Mouse (Mus musculus) intestine, postnatal 0 days (tissue): ENCODE data around the gene Cacna1a. TPM values are rescaled to one million over a fixed set of nuclear protein-coding genes. Genes with fewer than 3 reads are reported as not detected.
A peak's percentile ranks its signal among the peaks of the same experiment; 100 is the strongest.

Experiments
- ATAC-seq: fragments of 200-750 bp; cut with Nextera tagmentation; 2 replicates; pipeline ENCODE4 v1.8.0; 2017; ENCODE audit warnings: mild to moderate bottlenecking, moderate TSS enrichment, moderate library complexity
- H3K27ac ChIP-seq: fragments of 300-500 bp; sonication (generic); 2 replicates; pipeline ENCODE4 v1.5.1; 2014; ENCODE audit warnings: mild to moderate bottlenecking, low read depth, low read length, moderate library complexity
- H3K27me3 ChIP-seq: fragments of 300-500 bp; sonication (generic); replicated peaks from 2 replicates; pipeline ENCODE4 v1.6.1; 2014; ENCODE audit warnings: low read length, mixed read lengths; ENCODE audit not compliant: control insufficient read depth, insufficient read depth
- H3K36me3 ChIP-seq: fragments of 300-500 bp; sonication (generic); 2 replicates; pipeline ENCODE4 v1.6.1; 2014; ENCODE audit warnings: mild to moderate bottlenecking, moderate library complexity; ENCODE audit not compliant: control insufficient read depth, insufficient read depth
- H3K4me1 ChIP-seq: fragments of 300-500 bp; sonication (generic); replicated peaks from 2 replicates; pipeline ENCODE4 v1.6.1; 2014; ENCODE audit warnings: antibody characterized with exemption, low read length, mixed read lengths; ENCODE audit not compliant: control insufficient read depth, insufficient read depth
- H3K4me2 ChIP-seq: fragments of 300-500 bp; sonication (generic); replicated peaks from 2 replicates; pipeline ENCODE4 v1.6.1; 2014; ENCODE audit warnings: low read depth, mild to moderate bottlenecking, moderate library complexity
- H3K4me3 ChIP-seq: fragments of 300-500 bp; sonication (generic); 2 replicates; pipeline ENCODE4 v1.5.1; 2014; ENCODE audit warnings: low read depth, low read length
- H3K9ac ChIP-seq: fragments of 300-500 bp; sonication (generic); 2 replicates; pipeline ENCODE4 v1.6.1; 2014; ENCODE audit warnings: mild to moderate bottlenecking, low read depth, low read length
- H3K9me3 ChIP-seq: fragments of 300-500 bp; sonication (generic); 2 replicates; pipeline ENCODE4 v1.6.1; 2016; ENCODE audit warnings: mixed run types; ENCODE audit not compliant: control insufficient read depth
- CTCF ChIP-seq: sonication (generic); IDR thresholded peaks from 2 replicates; pipeline ENCODE4 v1.5.1; 2016; ENCODE audit warnings: low read depth, mild to moderate bottlenecking, control low read depth, antibody characterized with exemption, moderate library complexity
- WGBS: fragments of 180-500 bp; shearing (Covaris S2); extraction: QIAGEN DNeasy Blood & Tissue Kit; methylation state at CpG from one replicate; pipeline ENCODE4 v1.1.7; 2014; 5-methylcytosine and 5-hydroxymethylcytosine counted together
- polyA plus RNA-seq: library from polyadenylated mRNA; unstranded; fragments of >200 nt; fragmentation: Nextera tagmentation; extraction: Ambion mirVana; gene quantifications from 2 replicates; pipeline ENCODE4 v1.2.1, GENCODE M21; 2015

Cacna1a gene
- polyA plus RNA-seq, 1 experiment from 2014 or later: 2.4 TPM

GRCm38 (mm10) chr8:84662581-84663065 is 274.4 kb downstream of the Cacna1a start, which contains the start of gene Ier2:
Gene Ier2 (minus strand): TSS chr8:84662852.
- H3K4me1 ChIP-seq: no peaks in the 10 kb centered on the region; the same call in 1 of the 2 replicates
- no peaks in the 10 kb centered on the region for H3K27me3 ChIP-seq
- peak within 1 kb of the TSS; percentile 99 for H3K27ac ChIP-seq
- H3K9me3 ChIP-seq: no peaks in the 10 kb centered on the region
- under 1% methylated on average over 27 of the region's 27 CpGs for WGBS
- H3K36me3 ChIP-seq: no peaks in the 10 kb centered on the region
- H3K4me2 ChIP-seq: peak within 1 kb of the TSS; percentile 84
- peak within 1 kb of the TSS; percentile 84 for H3K4me3 ChIP-seq
- H3K9ac ChIP-seq: peak within 1 kb of the TSS; percentile 99
- peak; percentile 53 for ATAC-seq
- TF ChIP-seq CTCF: peak; percentile 18; the same call in 1 of the 2 replicates

- Histone ChIP-seq H3K4me1 (peaks cover 2% of the 10 kb centered on the region; the same call in 1 of the 2 replicates), H3K27ac (peak overlapping the region; percentile 99), H3K27me3 (no peaks in the 10 kb centered on the region), H3K4me3 (peak overlapping the region; percentile 84), H3K9ac (peak overlapping the region; percentile 71), H3K9me3 (no peaks in the 10 kb centered on the region), H3K4me2 (peak overlapping the region; percentile 84), H3K36me3 (no peaks in the 10 kb centered on the region)
- 2% methylated on average over 43 of the region's 43 CpGs for WGBS
- peak; percentile 67 for ATAC-seq
- no peak for TF ChIP-seq CTCF
Observed at GRCm38 (mm10) chr8:84663483-84664327, 275.5 kb downstream of the Cacna1a start.

GRCm38 (mm10) chr8:84664566-84665384 is 276.5 kb downstream of the Cacna1a start:
- no peaks in the 10 kb centered on the region for H3K9me3 ChIP-seq
- H3K27ac ChIP-seq: peak overlapping the region; percentile 86
- peak; percentile 78 for TF ChIP-seq CTCF
- 0 out of 2 replicates have a peak, but pooled peaks cover 2% of the 10 kb centered on the region for H3K4me1 ChIP-seq
- no peaks in the 10 kb centered on the region for H3K27me3 ChIP-seq
- H3K4me3 ChIP-seq: peak overlapping the region; percentile 84
- peak overlapping the region; percentile 84 for H3K4me2 ChIP-seq
- H3K36me3 ChIP-seq: no peaks in the 10 kb centered on the region
- H3K9ac ChIP-seq: peak overlapping the region; percentile 71
- under 1% methylated on average over 29 of the region's 29 CpGs for WGBS
- peak; percentile 11; the same call in 1 of the 2 replicates for ATAC-seq

GRCm38 (mm10) chr8:84665385-84665893 is 277.2 kb downstream of the Cacna1a start:
- peak overlapping the region; percentile 71 for H3K9ac ChIP-seq
- H3K27ac ChIP-seq: peak overlapping the region; percentile 86
- H3K4me2 ChIP-seq: peak overlapping the region; percentile 84
- no peaks in the 10 kb centered on the region for H3K9me3 ChIP-seq
- ATAC-seq: no peak
- H3K4me3 ChIP-seq: peak overlapping the region; percentile 84
- H3K36me3 ChIP-seq: no peaks in the 10 kb centered on the region
- no peaks in the 10 kb centered on the region for H3K27me3 ChIP-seq
- H3K4me1 ChIP-seq: 0 out of 2 replicates have a peak, but pooled peaks cover 2% of the 10 kb centered on the region
- WGBS: 3% methylated on average over 14 of the region's 14 CpGs
- 0 out of 2 replicates have a peak, but pooled peaks have one; percentile 11 for TF ChIP-seq CTCF

GRCm38 (mm10) chr8:84668081-84668480 is 279.8 kb downstream of the Cacna1a start:
- H3K9ac ChIP-seq: no peak overlapping the region
- H3K36me3 ChIP-seq: peaks cover 12% of the 10 kb centered on the region; the same call in 1 of the 2 replicates
- H3K27ac ChIP-seq: no peak overlapping the region
- no peak overlapping the region for H3K4me2 ChIP-seq
- 0 out of 2 replicates have a peak, but pooled peaks cover 2% of the 10 kb centered on the region for H3K4me1 ChIP-seq
- no peak overlapping the region for H3K4me3 ChIP-seq
- no peaks in the 10 kb centered on the region for H3K9me3 ChIP-seq
- 72% methylated on average over 1 of the region's 1 CpGs for WGBS
- no peak for ATAC-seq
- no peaks in the 10 kb centered on the region for H3K27me3 ChIP-seq
- no peak for TF ChIP-seq CTCF
